Mouse (Mus musculus): ENCODE measurements around the gene Ube2a. TPM values are rescaled to one million over a fixed set of nuclear protein-coding genes. Genes with fewer than 3 reads are reported as not detected.

Gene Ube2a
- 19.4 and 21.4 TPM in 2 replicates for polyA plus RNA-seq (2012; rRNA removed)
- 72.8 and 80.2 TPM in 2 replicates for polyA plus RNA-seq (2014; fragmentation: Nextera tagmentation; extraction: Ambion mirVana)

DNA sequence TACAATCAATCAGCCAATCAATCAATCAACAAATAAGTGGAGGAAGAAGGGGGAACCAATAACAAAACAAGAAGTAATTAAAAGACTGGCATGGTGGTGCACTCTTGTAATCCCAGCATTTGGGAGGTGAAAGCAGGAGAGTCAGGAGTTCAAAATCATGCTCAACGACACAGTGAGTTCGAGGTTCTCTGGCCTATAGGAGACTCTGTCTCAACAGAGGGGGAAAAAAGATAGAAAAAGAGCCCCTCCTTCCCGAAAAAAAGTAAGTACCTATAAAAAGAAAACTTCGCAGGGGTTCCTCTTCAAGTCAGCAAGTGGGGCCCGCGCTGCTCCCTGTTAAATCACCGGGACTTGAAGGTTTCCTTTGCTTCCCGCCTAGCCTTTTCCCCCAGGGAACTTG is at the start of gene Ube2a, which contains the start of gene C330007P06Rik:
Gene Ube2a (plus strand): TSS at position 136 of the 400 bp plus-strand sequence.
Gene C330007P06Rik (minus strand): TSS at position 347 of the 400 bp plus-strand sequence.
- TF ChIP-seq EP300 (IDR thresholded peaks at IDR 0.05; ENCODE audit: low read depth) (no peak), CTCF (IDR thresholded peaks at IDR 0.05; ENCODE audit: low read depth) (no peak)
- no peak for DNase-seq (ENCODE audit: low read depth in 3 of 3, low spot score in 3 of 3)
- ATAC-seq (ENCODE audit: insufficient read depth): peak; percentile 29; the same call in 1 of the 2 replicates
- Histone ChIP-seq H3K4me3 (ENCODE audit: insufficient read depth in 1 of 2, low read depth in 2 of 2, low read length in 2 of 2) (peak within 1 kb of the TSS; percentile 73 to 94), H3K4me1 (replicated peaks; ENCODE audit: control insufficient read depth in 2 of 2, insufficient read depth in 2 of 2, low read length in 1 of 2) (peaks cover 0 to 8% of the 10 kb centered on the region in 2 experiments; a peak in 1 of 4 replicates), H3K4me2 (ENCODE audit: low read depth) (peak within 1 kb of the TSS; percentile 79), H3K36me3 (replicated peaks; ENCODE audit: control insufficient read depth, insufficient read depth, low read depth) (no peaks in the 10 kb centered on the region), H3K27me3 (ENCODE audit: control insufficient read depth, insufficient read depth, low read length) (no peaks in the 10 kb centered on the region), H3K27ac (peak within 1 kb of the TSS; percentile 37; the same call in 1 of the 2 replicates), H3K9me3 (ENCODE audit: control insufficient read depth, low read length) (no peaks in the 10 kb centered on the region), H3K9ac (replicated peaks) (peak within 1 kb of the TSS; percentile 90)
- 11% methylated on average over 8 of the region's 8 CpGs for WGBS (ENCODE audit: insufficient replicate concordance)

- H3K27ac ChIP-seq: no peak overlapping the region
- no peak overlapping the region for H3K9ac ChIP-seq (replicated peaks)
- no peak overlapping the region for H3K4me3 ChIP-seq (ENCODE audit: insufficient read depth in 1 of 2, low read depth in 2 of 2, low read length in 2 of 2)
- no peaks in the 10 kb centered on the region for H3K9me3 ChIP-seq (ENCODE audit: control insufficient read depth, low read length)
- no peak overlapping the region for H3K4me2 ChIP-seq (ENCODE audit: low read depth)
- no peak for ATAC-seq (ENCODE audit: insufficient read depth)
- H3K27me3 ChIP-seq (ENCODE audit: control insufficient read depth, insufficient read depth, low read length): no peaks in the 10 kb centered on the region
- TF ChIP-seq EP300 (IDR thresholded peaks at IDR 0.05; ENCODE audit: low read depth) (no peak), CTCF (IDR thresholded peaks at IDR 0.05; ENCODE audit: low read depth) (no peak)
- H3K4me1 ChIP-seq (replicated peaks; ENCODE audit: control insufficient read depth in 2 of 2, insufficient read depth in 2 of 2, low read length in 1 of 2): no peaks in the 10 kb centered on the region; a peak in 1 of 4 replicates
- no peak for DNase-seq (ENCODE audit: low read depth in 3 of 3, low spot score in 3 of 3)
- 75% methylated on average over 10 of the region's 10 CpGs for WGBS (ENCODE audit: insufficient replicate concordance)
- no peaks in the 10 kb centered on the region for H3K36me3 ChIP-seq (replicated peaks; ENCODE audit: control insufficient read depth, insufficient read depth, low read depth)
These were observed 49.6 kb upstream of the Ube2a start for GRCm38 (mm10) chrX:36823932-36824711.

GRCm38 (mm10) chrX:36825032-36825431 is 48.7 kb upstream of the Ube2a start:
- Histone ChIP-seq H3K4me1 (replicated peaks; ENCODE audit: control insufficient read depth in 2 of 2, insufficient read depth in 2 of 2, low read length in 1 of 2) (no peaks in the 10 kb centered on the region; a peak in 1 of 4 replicates), H3K9me3 (ENCODE audit: control insufficient read depth, low read length) (no peaks in the 10 kb centered on the region), H3K4me3 (ENCODE audit: insufficient read depth in 1 of 2, low read depth in 2 of 2, low read length in 2 of 2) (no peak overlapping the region), H3K27me3 (ENCODE audit: control insufficient read depth, insufficient read depth, low read length) (no peaks in the 10 kb centered on the region), H3K36me3 (replicated peaks; ENCODE audit: control insufficient read depth, insufficient read depth, low read depth) (no peaks in the 10 kb centered on the region), H3K4me2 (ENCODE audit: low read depth) (no peak overlapping the region), H3K9ac (replicated peaks) (no peak overlapping the region), H3K27ac (no peak overlapping the region)
- ATAC-seq (ENCODE audit: insufficient read depth) (no peak), DNase-seq (ENCODE audit: low read depth in 3 of 3, low spot score in 3 of 3) (no peak)
- TF ChIP-seq CTCF (IDR thresholded peaks at IDR 0.05; ENCODE audit: low read depth): no peak
- no peak for TF ChIP-seq EP300 (IDR thresholded peaks at IDR 0.05; ENCODE audit: low read depth)
- 36% methylated on average over 2 of the region's 2 CpGs for WGBS (ENCODE audit: insufficient replicate concordance)

- Histone ChIP-seq H3K4me2 (ENCODE audit: low read depth) (no peak overlapping the region), H3K4me1 (replicated peaks; ENCODE audit: control insufficient read depth in 2 of 2, insufficient read depth in 2 of 2, low read length in 1 of 2) (no peaks in the 10 kb centered on the region; a peak in 1 of 4 replicates), H3K9me3 (ENCODE audit: control insufficient read depth, low read length) (no peaks in the 10 kb centered on the region), H3K27me3 (ENCODE audit: control insufficient read depth, insufficient read depth, low read length) (no peaks in the 10 kb centered on the region), H3K27ac (no peak overlapping the region), H3K9ac (replicated peaks) (no peak overlapping the region), H3K36me3 (replicated peaks; ENCODE audit: control insufficient read depth, insufficient read depth, low read depth) (no peaks in the 10 kb centered on the region), H3K4me3 (ENCODE audit: insufficient read depth in 1 of 2, low read depth in 2 of 2, low read length in 2 of 2) (no peak overlapping the region)
- TF ChIP-seq CTCF (IDR thresholded peaks at IDR 0.05; ENCODE audit: low read depth) (no peak), EP300 (IDR thresholded peaks at IDR 0.05; ENCODE audit: low read depth) (no peak)
- ATAC-seq (ENCODE audit: insufficient read depth) (no peak), DNase-seq (ENCODE audit: low read depth in 3 of 3, low spot score in 3 of 3) (no peak)
- WGBS (ENCODE audit: insufficient replicate concordance): 74% methylated on average over 5 of the region's 5 CpGs
These were observed 46.8 kb upstream of the Ube2a start for GRCm38 (mm10) chrX:36826873-36827272.

GRCm38 (mm10) chrX:36830271-36830670 is 43.4 kb upstream of the Ube2a start:
- no peaks in the 10 kb centered on the region for H3K36me3 ChIP-seq (replicated peaks; ENCODE audit: control insufficient read depth, insufficient read depth, low read depth)
- H3K27ac ChIP-seq: no peak overlapping the region
- no peak overlapping the region for H3K4me3 ChIP-seq (ENCODE audit: insufficient read depth in 1 of 2, low read depth in 2 of 2, low read length in 2 of 2)
- TF ChIP-seq EP300 (IDR thresholded peaks at IDR 0.05; ENCODE audit: low read depth): no peak
- TF ChIP-seq CTCF (IDR thresholded peaks at IDR 0.05; ENCODE audit: low read depth): no peak
- ATAC-seq (ENCODE audit: insufficient read depth): no peak
- 37% methylated on average over 5 of the region's 5 CpGs for WGBS (ENCODE audit: insufficient replicate concordance)
- no peaks in the 10 kb centered on the region; a peak in 1 of 4 replicates for H3K4me1 ChIP-seq (replicated peaks; ENCODE audit: control insufficient read depth in 2 of 2, insufficient read depth in 2 of 2, low read length in 1 of 2)
- no peaks in the 10 kb centered on the region for H3K27me3 ChIP-seq (ENCODE audit: control insufficient read depth, insufficient read depth, low read length)
- no peak overlapping the region for H3K9ac ChIP-seq (replicated peaks)
- no peaks in the 10 kb centered on the region for H3K9me3 ChIP-seq (ENCODE audit: control insufficient read depth, low read length)
- no peak overlapping the region for H3K4me2 ChIP-seq (ENCODE audit: low read depth)
- DNase-seq (ENCODE audit: low read depth in 3 of 3, low spot score in 3 of 3): no peak
